Mouse (Mus musculus): ENCODE measurements around the gene Cul9. TPM values are rescaled to one million over a fixed set of nuclear protein-coding genes. Genes with fewer than 3 reads are reported as not detected.

Cul9 gene
- polyA plus RNA-seq, 1 experiment: 14.9 TPM

- WGBS: under 1% methylated on average over 32 of the region's 49 CpGs
- H3K27ac ChIP-seq (ENCODE audit: control insufficient read depth, insufficient read depth, low read depth, low read length, poor library complexity): no peak within 1 kb of the TSS
- no peaks in the 10 kb centered on the region for H3K4me1 ChIP-seq (ENCODE audit: control insufficient read depth, insufficient read depth, low read length)
- no peak within 1 kb of the TSS for H3K4me3 ChIP-seq (replicated peaks; ENCODE audit: control insufficient read depth, low read depth, low read length)
- TF ChIP-seq CTCF (IDR thresholded peaks at IDR 0.05; ENCODE audit: control insufficient read depth, insufficient read depth, low read length) (no peak), POLR2A (IDR thresholded peaks at IDR 0.05; ENCODE audit: borderline replicate concordance, control insufficient read depth, low read depth, low read length) (no peak)
These were observed 58.8 kb downstream of the Cul9 start, which contains the start of gene Ttbk1 for GRCm38 (mm10) chr17:46487431-46487830. Gene Ttbk1, minus strand, starts transcription at chr17:46487675.

- TF ChIP-seq POLR2A (IDR thresholded peaks at IDR 0.05; ENCODE audit: borderline replicate concordance, control insufficient read depth, low read depth, low read length): no peak
- TF ChIP-seq CTCF (IDR thresholded peaks at IDR 0.05; ENCODE audit: control insufficient read depth, insufficient read depth, low read length): no peak
- Histone ChIP-seq H3K4me3 (replicated peaks; ENCODE audit: control insufficient read depth, low read depth, low read length) (no peak overlapping the region), H3K27ac (ENCODE audit: control insufficient read depth, insufficient read depth, low read depth, low read length, poor library complexity) (no peak overlapping the region), H3K4me1 (ENCODE audit: control insufficient read depth, insufficient read depth, low read length) (no peaks in the 10 kb centered on the region)
- 12% methylated on average over 22 of the region's 22 CpGs for WGBS
These were observed 59.2 kb downstream of the Cul9 start for GRCm38 (mm10) chr17:46486995-46487394.

DNA sequence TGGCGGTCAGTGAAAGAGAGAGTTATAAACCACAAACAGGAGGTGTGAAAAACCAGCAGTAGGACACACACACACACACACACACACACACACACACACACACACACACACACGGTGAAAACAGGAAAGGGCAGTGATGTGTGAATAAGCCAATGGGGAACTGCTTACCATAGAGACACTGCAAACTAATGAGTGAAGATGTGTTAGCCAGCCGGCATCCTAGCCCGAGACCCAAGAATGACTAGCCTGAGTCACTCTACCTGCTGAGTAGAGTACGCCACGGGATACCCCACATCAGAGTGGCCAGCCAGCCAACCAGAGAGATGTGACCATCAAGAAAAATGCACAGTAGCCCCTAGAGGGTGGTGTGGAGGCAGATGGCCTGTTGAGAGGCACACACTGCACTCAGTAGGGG is 61.7 kb downstream of the Cul9 start:
- Histone ChIP-seq H3K4me1 (ENCODE audit: control insufficient read depth, insufficient read depth, low read length) (no peaks in the 10 kb centered on the region), H3K27ac (ENCODE audit: control insufficient read depth, insufficient read depth, low read depth, low read length, poor library complexity) (peak overlapping the region; percentile 15; the same call in 1 of the 2 replicates), H3K4me3 (replicated peaks; ENCODE audit: control insufficient read depth, low read depth, low read length) (no peak overlapping the region)
- peak; percentile 16; the same call in 1 of the 2 replicates for TF ChIP-seq CTCF (IDR thresholded peaks at IDR 0.05; ENCODE audit: control insufficient read depth, insufficient read depth, low read length)
- no peak for TF ChIP-seq POLR2A (IDR thresholded peaks at IDR 0.05; ENCODE audit: borderline replicate concordance, control insufficient read depth, low read depth, low read length)
- 8% methylated on average over 6 of the region's 6 CpGs for WGBS

DNA sequence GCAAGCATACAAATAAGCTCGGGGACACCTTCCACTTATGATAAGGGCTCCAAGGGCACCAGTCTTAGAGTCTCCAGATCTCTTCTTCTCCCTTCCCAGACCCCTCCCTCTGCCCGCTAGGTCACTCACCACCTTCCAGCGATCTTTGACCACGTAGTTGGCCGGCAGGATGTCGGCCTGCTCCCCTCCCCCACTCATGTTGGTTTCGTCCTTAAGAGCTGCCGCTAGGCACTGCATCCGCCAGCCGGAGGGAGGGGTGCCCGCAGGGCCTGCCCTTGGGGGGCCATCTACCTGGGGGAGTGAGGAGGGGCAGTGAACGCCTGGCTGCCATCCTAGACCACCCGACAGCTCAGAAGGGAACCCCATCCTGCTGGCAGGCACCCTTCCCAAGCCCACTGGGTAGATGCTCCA is 62.2 kb downstream of the Cul9 start:
- WGBS: 0% methylated on average over 13 of the region's 13 CpGs
- H3K27ac ChIP-seq (ENCODE audit: control insufficient read depth, insufficient read depth, low read depth, low read length, poor library complexity): peak overlapping the region; percentile 15; the same call in 1 of the 2 replicates
- no peaks in the 10 kb centered on the region for H3K4me1 ChIP-seq (ENCODE audit: control insufficient read depth, insufficient read depth, low read length)
- no peak for TF ChIP-seq CTCF (IDR thresholded peaks at IDR 0.05; ENCODE audit: control insufficient read depth, insufficient read depth, low read length)
- TF ChIP-seq POLR2A (IDR thresholded peaks at IDR 0.05; ENCODE audit: borderline replicate concordance, control insufficient read depth, low read depth, low read length): no peak
- H3K4me3 ChIP-seq (replicated peaks; ENCODE audit: control insufficient read depth, low read depth, low read length): no peak overlapping the region

DNA sequence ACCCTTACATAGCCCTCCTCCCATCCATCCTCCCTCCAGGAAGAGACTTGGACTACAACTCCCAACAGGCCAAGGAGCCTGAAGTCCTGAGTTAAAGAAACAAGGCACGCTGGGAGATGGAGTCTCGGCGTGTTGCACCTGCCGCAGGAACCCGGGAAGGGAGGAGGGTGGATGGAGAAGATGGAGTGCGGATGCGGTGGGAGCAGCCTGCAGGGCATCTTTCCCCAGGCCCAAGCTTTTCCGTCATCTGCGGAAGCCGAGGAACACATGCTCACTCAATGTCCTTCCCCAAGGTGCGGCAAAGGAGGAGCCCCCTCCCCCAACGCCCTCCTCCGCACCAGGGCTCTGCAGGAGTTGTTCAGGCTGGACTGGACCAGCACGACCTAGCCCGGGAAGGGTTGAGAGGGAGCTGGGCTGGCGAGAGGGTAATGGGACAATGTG is 62.6 kb downstream of the Cul9 start:
- TF ChIP-seq CTCF (IDR thresholded peaks at IDR 0.05; ENCODE audit: control insufficient read depth, insufficient read depth, low read length) (no peak), POLR2A (IDR thresholded peaks at IDR 0.05; ENCODE audit: borderline replicate concordance, control insufficient read depth, low read depth, low read length) (no peak)
- no peak overlapping the region for H3K4me3 ChIP-seq (replicated peaks; ENCODE audit: control insufficient read depth, low read depth, low read length)

DNA sequence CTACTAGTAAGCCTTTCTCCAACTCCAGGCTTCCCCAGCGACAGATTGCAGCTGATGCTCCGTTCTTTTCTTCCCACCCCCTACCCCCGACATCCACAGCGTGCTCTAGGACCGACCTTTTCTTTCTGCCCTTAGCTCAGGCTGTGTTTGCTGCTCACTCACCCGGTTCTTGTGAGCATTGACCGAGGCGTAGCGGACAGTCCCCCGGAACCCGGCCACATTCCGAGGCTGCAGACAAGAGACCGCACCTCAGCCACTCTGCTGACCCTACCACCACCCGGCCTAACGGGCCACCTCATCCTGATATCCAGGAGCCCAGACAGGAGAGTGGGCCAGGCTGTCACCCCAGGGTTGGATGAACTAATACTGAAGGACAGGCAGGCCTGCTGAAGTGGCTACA is 68.9 kb downstream of the Cul9 start:
- Histone ChIP-seq H3K4me3 (replicated peaks; ENCODE audit: control insufficient read depth, low read depth, low read length) (no peak overlapping the region), H3K4me1 (ENCODE audit: control insufficient read depth, insufficient read depth, low read length) (no peaks in the 10 kb centered on the region), H3K27ac (ENCODE audit: control insufficient read depth, insufficient read depth, low read depth, low read length, poor library complexity) (no peak overlapping the region; the same call in 1 of the 2 replicates)
- TF ChIP-seq POLR2A (IDR thresholded peaks at IDR 0.05; ENCODE audit: borderline replicate concordance, control insufficient read depth, low read depth, low read length) (no peak), CTCF (IDR thresholded peaks at IDR 0.05; ENCODE audit: control insufficient read depth, insufficient read depth, low read length) (no peak)
- 91% methylated on average over 15 of the region's 15 CpGs for WGBS

More for the DNA sequence above, 62.6 kb downstream of the Cul9 start:
- 1% methylated on average over 16 of the region's 16 CpGs for WGBS
- Histone ChIP-seq H3K4me1 (ENCODE audit: control insufficient read depth, insufficient read depth, low read length) (no peaks in the 10 kb centered on the region), H3K27ac (ENCODE audit: control insufficient read depth, insufficient read depth, low read depth, low read length, poor library complexity) (no peak overlapping the region)

DNA sequence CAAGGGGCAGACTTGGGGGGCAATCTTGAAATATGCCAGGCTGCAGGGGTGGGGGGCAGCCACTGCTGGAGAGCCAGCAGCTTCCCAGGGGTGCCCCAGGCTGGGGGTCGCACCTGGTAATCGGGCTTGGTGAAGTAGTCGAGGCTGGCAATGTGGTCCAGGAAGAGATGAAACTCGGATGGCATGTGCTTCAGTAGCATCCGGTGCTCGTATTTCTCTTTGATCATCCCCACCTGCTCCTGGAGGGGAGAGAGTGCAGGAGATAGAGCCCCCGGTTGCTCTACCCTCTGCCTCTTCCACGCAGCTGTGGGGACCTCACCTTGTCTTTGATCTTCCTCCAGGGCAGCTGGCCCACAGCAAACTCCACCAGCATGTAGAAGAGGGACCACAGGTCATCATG is 69.6 kb downstream of the Cul9 start:
- TF ChIP-seq CTCF (IDR thresholded peaks at IDR 0.05; ENCODE audit: control insufficient read depth, insufficient read depth, low read length): no peak
- no peak for TF ChIP-seq POLR2A (IDR thresholded peaks at IDR 0.05; ENCODE audit: borderline replicate concordance, control insufficient read depth, low read depth, low read length)
- no peak overlapping the region for H3K4me3 ChIP-seq (replicated peaks; ENCODE audit: control insufficient read depth, low read depth, low read length)
- no peaks in the 10 kb centered on the region for H3K4me1 ChIP-seq (ENCODE audit: control insufficient read depth, insufficient read depth, low read length)
- WGBS: 79% methylated on average over 8 of the region's 8 CpGs
- H3K27ac ChIP-seq (ENCODE audit: control insufficient read depth, insufficient read depth, low read depth, low read length, poor library complexity): no peak overlapping the region

DNA sequence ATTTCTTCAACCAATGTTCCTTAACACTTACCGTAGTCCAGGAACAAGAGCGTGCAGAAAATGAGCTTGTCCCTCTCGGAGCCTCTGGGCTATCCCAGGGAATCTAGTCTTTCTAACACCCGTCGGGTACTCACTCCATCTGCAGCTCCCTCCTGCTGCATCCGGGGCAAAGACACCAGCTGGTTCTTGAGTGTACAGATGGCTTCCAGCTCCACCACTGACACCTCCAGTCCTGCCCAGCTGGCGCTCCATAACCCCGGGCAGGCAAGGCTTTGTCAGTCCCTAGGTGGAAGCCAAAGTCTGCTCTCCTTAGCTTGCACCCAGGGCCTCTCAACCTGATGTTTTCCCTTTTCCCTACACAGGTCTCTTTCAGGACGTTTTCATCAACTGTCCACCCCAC is 78.4 kb downstream of the Cul9 start:
- TF ChIP-seq CTCF (IDR thresholded peaks at IDR 0.05; ENCODE audit: control insufficient read depth, insufficient read depth, low read length) (no peak), POLR2A (IDR thresholded peaks at IDR 0.05; ENCODE audit: borderline replicate concordance, control insufficient read depth, low read depth, low read length) (no peak)
- whole genome bisulfite sequencing: 79% methylated on average over 9 of the region's 9 CpGs
- H3K4me1 ChIP-seq (ENCODE audit: control insufficient read depth, insufficient read depth, low read length): no peaks in the 10 kb centered on the region
- no peak overlapping the region for H3K4me3 ChIP-seq (replicated peaks; ENCODE audit: control insufficient read depth, low read depth, low read length)
- no peak overlapping the region for H3K27ac ChIP-seq (ENCODE audit: control insufficient read depth, insufficient read depth, low read depth, low read length, poor library complexity)

GRCm38 (mm10) chr17:46462226-46462625 is 84.0 kb downstream of the Cul9 start:
- WGBS: 87% methylated on average over 5 of the region's 5 CpGs
- TF ChIP-seq CTCF (IDR thresholded peaks at IDR 0.05; ENCODE audit: control insufficient read depth, insufficient read depth, low read length) (no peak), POLR2A (IDR thresholded peaks at IDR 0.05; ENCODE audit: borderline replicate concordance, control insufficient read depth, low read depth, low read length) (no peak)
- Histone ChIP-seq H3K4me1 (ENCODE audit: control insufficient read depth, insufficient read depth, low read length) (no peaks in the 10 kb centered on the region), H3K27ac (ENCODE audit: control insufficient read depth, insufficient read depth, low read depth, low read length, poor library complexity) (no peak overlapping the region), H3K4me3 (replicated peaks; ENCODE audit: control insufficient read depth, low read depth, low read length) (no peak overlapping the region)

Data from bone marrow, adult 2 months (tissue).